Mouse (Mus musculus): ENCODE results near the gene Srrm4. TPM values are rescaled to one million over a fixed set of nuclear protein-coding genes. Genes with fewer than 3 reads are reported as not detected.

Gene Srrm4
- polyA plus RNA-seq, 1 experiment from 2014 or later = 0.03 TPM

- Histone ChIP-seq H3K4me1 (replicated peaks) (no peaks in the 10 kb centered on the region), H3K4me2 (no peak overlapping the region), H3K9ac (no peak overlapping the region), H3K27ac (no peak overlapping the region), H3K27me3 (no peaks in the 10 kb centered on the region), H3K4me3 (replicated peaks) (no peak overlapping the region), H3K36me3 (no peaks in the 10 kb centered on the region), H3K9me3 (replicated peaks) (no peaks in the 10 kb centered on the region)
- no peak for ATAC-seq (ENCODE audit: low read depth)
- WGBS (ENCODE audit: insufficient replicate concordance) = 58% methylated on average over 7 of the region's 7 CpGs
- DNase-seq = no peak
Measured at GRCm38 (mm10) chr5:116570566-116570965, 21.1 kb downstream of the Srrm4 start.

GRCm38 (mm10) chr5:116569629-116570028 is 22.0 kb downstream of the Srrm4 start:
- Histone ChIP-seq H3K4me1 (replicated peaks) (no peaks in the 10 kb centered on the region), H3K36me3 (no peaks in the 10 kb centered on the region), H3K4me2 (no peak overlapping the region), H3K27ac (no peak overlapping the region), H3K9me3 (replicated peaks) (no peaks in the 10 kb centered on the region), H3K27me3 (no peaks in the 10 kb centered on the region), H3K9ac (no peak overlapping the region), H3K4me3 (replicated peaks) (no peak overlapping the region)
- DNase-seq (no peak), ATAC-seq (ENCODE audit: low read depth) (no peak)
- WGBS (ENCODE audit: insufficient replicate concordance) = 19% methylated on average over 6 of the region's 9 CpGs

- no peak for ATAC-seq (ENCODE audit: low read depth)
Measured at GRCm38 (mm10) chr5:116568050-116568449, 23.6 kb downstream of the Srrm4 start.

GRCm38 (mm10) chr5:116567298-116567697 is 24.3 kb downstream of the Srrm4 start:
- Histone ChIP-seq H3K9ac (no peak overlapping the region), H3K4me1 (replicated peaks) (no peaks in the 10 kb centered on the region), H3K4me3 (replicated peaks) (no peak overlapping the region), H3K27ac (no peak overlapping the region), H3K36me3 (no peaks in the 10 kb centered on the region), H3K27me3 (no peaks in the 10 kb centered on the region), H3K4me2 (no peak overlapping the region), H3K9me3 (replicated peaks) (peaks cover 7% of the 10 kb centered on the region; the same call in 1 of the 2 replicates)
- 80% methylated on average over 8 of the region's 8 CpGs for WGBS (ENCODE audit: insufficient replicate concordance)
- ATAC-seq (ENCODE audit: low read depth) (no peak), DNase-seq (no peak)

More at GRCm38 (mm10) chr5:116568050-116568449, 23.6 kb downstream of the Srrm4 start:
- H3K4me2 ChIP-seq = no peak overlapping the region
- H3K9ac ChIP-seq = no peak overlapping the region
- 50% methylated on average over 2 of the region's 2 CpGs for WGBS (ENCODE audit: insufficient replicate concordance)
- no peaks in the 10 kb centered on the region for H3K36me3 ChIP-seq
- H3K4me1 ChIP-seq (replicated peaks) = no peaks in the 10 kb centered on the region
- no peak overlapping the region for H3K4me3 ChIP-seq (replicated peaks)
- DNase-seq = no peak
- H3K27ac ChIP-seq = no peak overlapping the region
- H3K9me3 ChIP-seq (replicated peaks) = peaks cover 7% of the 10 kb centered on the region; the same call in 1 of the 2 replicates
- H3K27me3 ChIP-seq = no peaks in the 10 kb centered on the region

- Histone ChIP-seq H3K4me3 (replicated peaks) (no peak overlapping the region), H3K9ac (no peak overlapping the region), H3K36me3 (no peaks in the 10 kb centered on the region), H3K9me3 (replicated peaks) (peaks cover 7% of the 10 kb centered on the region; the same call in 1 of the 2 replicates), H3K27ac (no peak overlapping the region), H3K4me2 (no peak overlapping the region), H3K27me3 (no peaks in the 10 kb centered on the region), H3K4me1 (replicated peaks) (no peaks in the 10 kb centered on the region)
- 67% methylated on average over 14 of the region's 14 CpGs for WGBS (ENCODE audit: insufficient replicate concordance)
- ATAC-seq (ENCODE audit: low read depth) (no peak), DNase-seq (no peak)
Measured at GRCm38 (mm10) chr5:116566385-116567045, 25.1 kb downstream of the Srrm4 start.

GRCm38 (mm10) chr5:116565573-116565972 is 26.0 kb downstream of the Srrm4 start:
- no peak for ATAC-seq (ENCODE audit: low read depth)
- Histone ChIP-seq H3K36me3 (no peaks in the 10 kb centered on the region), H3K27me3 (no peaks in the 10 kb centered on the region), H3K4me1 (replicated peaks) (no peaks in the 10 kb centered on the region), H3K9ac (no peak overlapping the region), H3K4me3 (replicated peaks) (no peak overlapping the region), H3K4me2 (no peak overlapping the region), H3K9me3 (replicated peaks) (peaks cover 7% of the 10 kb centered on the region; the same call in 1 of the 2 replicates), H3K27ac (no peak overlapping the region)
- no peak for DNase-seq
- 67% methylated on average over 9 of the region's 9 CpGs for WGBS (ENCODE audit: insufficient replicate concordance)

GRCm38 (mm10) chr5:116564391-116564790 is 27.2 kb downstream of the Srrm4 start:
- no peak overlapping the region for H3K9ac ChIP-seq
- no peaks in the 10 kb centered on the region for H3K27me3 ChIP-seq
- no peaks in the 10 kb centered on the region for H3K4me1 ChIP-seq (replicated peaks)
- no peak overlapping the region for H3K4me2 ChIP-seq
- ATAC-seq (ENCODE audit: low read depth) (no peak), DNase-seq (no peak)
- H3K36me3 ChIP-seq = no peaks in the 10 kb centered on the region
- WGBS (ENCODE audit: insufficient replicate concordance) = 56% methylated on average over 3 of the region's 3 CpGs
- H3K4me3 ChIP-seq (replicated peaks) = no peak overlapping the region
- peaks cover 12% of the 10 kb centered on the region; the same call in 1 of the 2 replicates for H3K9me3 ChIP-seq (replicated peaks)
- H3K27ac ChIP-seq = no peak overlapping the region

GRCm38 (mm10) chr5:116563713-116564112 is 27.9 kb downstream of the Srrm4 start:
- H3K4me1 ChIP-seq (replicated peaks) = no peaks in the 10 kb centered on the region
- H3K4me3 ChIP-seq (replicated peaks) = no peak overlapping the region
- no peak for ATAC-seq (ENCODE audit: low read depth)
- H3K9ac ChIP-seq = no peak overlapping the region
- no peaks in the 10 kb centered on the region for H3K36me3 ChIP-seq
- H3K27ac ChIP-seq = no peak overlapping the region
- no peak overlapping the region for H3K4me2 ChIP-seq
- no peaks in the 10 kb centered on the region for H3K27me3 ChIP-seq
- 45% methylated on average over 6 of the region's 6 CpGs for WGBS (ENCODE audit: insufficient replicate concordance)
- no peak for DNase-seq
- peaks cover 15% of the 10 kb centered on the region; the same call in 1 of the 2 replicates for H3K9me3 ChIP-seq (replicated peaks)

- 60% methylated on average over 7 of the region's 7 CpGs for WGBS (ENCODE audit: insufficient replicate concordance)
- Histone ChIP-seq H3K4me1 (replicated peaks) (no peaks in the 10 kb centered on the region), H3K9ac (no peak overlapping the region), H3K27me3 (no peaks in the 10 kb centered on the region), H3K36me3 (no peaks in the 10 kb centered on the region), H3K9me3 (replicated peaks) (peaks cover 15% of the 10 kb centered on the region; the same call in 1 of the 2 replicates), H3K4me3 (replicated peaks) (no peak overlapping the region), H3K27ac (no peak overlapping the region), H3K4me2 (no peak overlapping the region)
- DNase-seq = no peak
- ATAC-seq (ENCODE audit: low read depth) = no peak
Measured at GRCm38 (mm10) chr5:116559091-116559490, 32.5 kb downstream of the Srrm4 start.

- H3K4me3 ChIP-seq (replicated peaks) = no peak overlapping the region
- DNase-seq (no peak), ATAC-seq (ENCODE audit: low read depth) (no peak)
- 31% methylated on average over 8 of the region's 8 CpGs for WGBS (ENCODE audit: insufficient replicate concordance)
- H3K27ac ChIP-seq = no peak overlapping the region
- 0 out of 2 replicates have a peak, but pooled peaks cover 9% of the 10 kb centered on the region for H3K9me3 ChIP-seq (replicated peaks)
- H3K4me2 ChIP-seq = no peak overlapping the region
- H3K36me3 ChIP-seq = no peaks in the 10 kb centered on the region
- H3K4me1 ChIP-seq (replicated peaks) = no peaks in the 10 kb centered on the region
- no peaks in the 10 kb centered on the region for H3K27me3 ChIP-seq
- H3K9ac ChIP-seq = no peak overlapping the region
Measured at GRCm38 (mm10) chr5:116556614-116557013, 35.0 kb downstream of the Srrm4 start.

- Histone ChIP-seq H3K27me3 (no peaks in the 10 kb centered on the region), H3K4me2 (no peak overlapping the region), H3K9me3 (replicated peaks) (0 out of 2 replicates have a peak, but pooled peaks cover 3% of the 10 kb centered on the region), H3K36me3 (no peaks in the 10 kb centered on the region), H3K9ac (no peak overlapping the region), H3K27ac (no peak overlapping the region), H3K4me1 (replicated peaks) (no peaks in the 10 kb centered on the region), H3K4me3 (replicated peaks) (no peak overlapping the region)
- ATAC-seq (ENCODE audit: low read depth) (no peak), DNase-seq (no peak)
- WGBS (ENCODE audit: insufficient replicate concordance) = 11% methylated on average over 5 of the region's 5 CpGs
Measured at GRCm38 (mm10) chr5:116553868-116554267, 37.7 kb downstream of the Srrm4 start.

- H3K9me3 ChIP-seq (replicated peaks) = peaks cover 7% of the 10 kb centered on the region; the same call in 1 of the 2 replicates
- no peak overlapping the region for H3K4me2 ChIP-seq
- ATAC-seq (ENCODE audit: low read depth) = no peak
- no peak overlapping the region for H3K9ac ChIP-seq
- DNase-seq = no peak
- H3K27me3 ChIP-seq = no peaks in the 10 kb centered on the region
- H3K4me1 ChIP-seq (replicated peaks) = no peaks in the 10 kb centered on the region
- no peak overlapping the region for H3K4me3 ChIP-seq (replicated peaks)
- WGBS (ENCODE audit: insufficient replicate concordance) = 43% methylated on average over 2 of the region's 2 CpGs
- no peaks in the 10 kb centered on the region for H3K36me3 ChIP-seq
- H3K27ac ChIP-seq = no peak overlapping the region
Measured at GRCm38 (mm10) chr5:116553106-116553505, 38.5 kb downstream of the Srrm4 start.

Data from liver, embryonic 13.5 days (tissue).